Mouse (Mus musculus): ENCODE results near the gene Chchd6. TPM values are rescaled to one million over a fixed set of nuclear protein-coding genes. Genes with fewer than 3 reads are reported as not detected.

Gene Chchd6
- polyA plus RNA-seq, 1 experiment, result 47.9 TPM

- Histone ChIP-seq H3K36me3 (ENCODE audit: control insufficient read depth, insufficient read depth, low read length) (no peaks in the 10 kb centered on the region), H3K27me3 (ENCODE audit: control insufficient read depth, insufficient read depth, low read length) (no peaks in the 10 kb centered on the region), H3K4me3 (ENCODE audit: control insufficient read depth, insufficient read depth, low read length) (no peak overlapping the region), H3K27ac (ENCODE audit: control insufficient read depth, insufficient read depth, low read length) (no peak overlapping the region), H3K4me1 (replicated peaks; ENCODE audit: control insufficient read depth, insufficient read depth, low read length) (no peaks in the 10 kb centered on the region)
- no peak for TF ChIP-seq CTCF (IDR thresholded peaks at IDR 0.05; ENCODE audit: borderline replicate concordance, control insufficient read depth, extremely low read depth, insufficient read depth, low read length, poor library complexity)
- no peak for TF ChIP-seq POLR2A (IDR thresholded peaks at IDR 0.05; ENCODE audit: control insufficient read depth, extremely low read depth, insufficient read depth, low read length, poor library complexity)
- no peak for DNase-seq
Observed at GRCm38 (mm10) chr6:89430749-89431148, 164.7 kb downstream of the Chchd6 start.

GRCm38 (mm10) chr6:89428661-89429375 is 166.6 kb downstream of the Chchd6 start:
- no peak overlapping the region for H3K27ac ChIP-seq (ENCODE audit: control insufficient read depth, insufficient read depth, low read length)
- H3K4me3 ChIP-seq (ENCODE audit: control insufficient read depth, insufficient read depth, low read length), result no peak overlapping the region
- H3K4me1 ChIP-seq (replicated peaks; ENCODE audit: control insufficient read depth, insufficient read depth, low read length), result no peaks in the 10 kb centered on the region
- no peak for TF ChIP-seq CTCF (IDR thresholded peaks at IDR 0.05; ENCODE audit: borderline replicate concordance, control insufficient read depth, extremely low read depth, insufficient read depth, low read length, poor library complexity)
- no peak for TF ChIP-seq POLR2A (IDR thresholded peaks at IDR 0.05; ENCODE audit: control insufficient read depth, extremely low read depth, insufficient read depth, low read length, poor library complexity)
- no peaks in the 10 kb centered on the region for H3K27me3 ChIP-seq (ENCODE audit: control insufficient read depth, insufficient read depth, low read length)
- 92% methylated on average over 2 of the region's 2 CpGs for WGBS
- DNase-seq, result no peak
- no peaks in the 10 kb centered on the region for H3K36me3 ChIP-seq (ENCODE audit: control insufficient read depth, insufficient read depth, low read length)

- DNase-seq, result no peak
- Histone ChIP-seq H3K4me1 (replicated peaks; ENCODE audit: control insufficient read depth, insufficient read depth, low read length) (peaks cover 11% of the 10 kb centered on the region), H3K27ac (ENCODE audit: control insufficient read depth, insufficient read depth, low read length) (no peak overlapping the region), H3K4me3 (ENCODE audit: control insufficient read depth, insufficient read depth, low read length) (no peak overlapping the region), H3K36me3 (ENCODE audit: control insufficient read depth, insufficient read depth, low read length) (no peaks in the 10 kb centered on the region), H3K27me3 (ENCODE audit: control insufficient read depth, insufficient read depth, low read length) (no peaks in the 10 kb centered on the region)
- TF ChIP-seq POLR2A (IDR thresholded peaks at IDR 0.05; ENCODE audit: control insufficient read depth, extremely low read depth, insufficient read depth, low read length, poor library complexity) (no peak), CTCF (IDR thresholded peaks at IDR 0.05; ENCODE audit: borderline replicate concordance, control insufficient read depth, extremely low read depth, insufficient read depth, low read length, poor library complexity) (no peak)
- 92% methylated on average over 1 of the region's 1 CpGs for WGBS
Observed at GRCm38 (mm10) chr6:89424461-89424860, 171.0 kb downstream of the Chchd6 start.

- TF ChIP-seq POLR2A (IDR thresholded peaks at IDR 0.05; ENCODE audit: control insufficient read depth, extremely low read depth, insufficient read depth, low read length, poor library complexity), result no peak
- no peak for TF ChIP-seq CTCF (IDR thresholded peaks at IDR 0.05; ENCODE audit: borderline replicate concordance, control insufficient read depth, extremely low read depth, insufficient read depth, low read length, poor library complexity)
- H3K4me3 ChIP-seq (ENCODE audit: control insufficient read depth, insufficient read depth, low read length), result no peak overlapping the region
- no peak for DNase-seq
- H3K27me3 ChIP-seq (ENCODE audit: control insufficient read depth, insufficient read depth, low read length), result no peaks in the 10 kb centered on the region
- whole genome bisulfite sequencing, result 89% methylated on average over 3 of the region's 3 CpGs
- H3K4me1 ChIP-seq (replicated peaks; ENCODE audit: control insufficient read depth, insufficient read depth, low read length), result peaks cover 11% of the 10 kb centered on the region
- H3K36me3 ChIP-seq (ENCODE audit: control insufficient read depth, insufficient read depth, low read length), result no peaks in the 10 kb centered on the region
- no peak overlapping the region for H3K27ac ChIP-seq (ENCODE audit: control insufficient read depth, insufficient read depth, low read length)
Observed at GRCm38 (mm10) chr6:89422621-89423020, 172.8 kb downstream of the Chchd6 start.

GRCm38 (mm10) chr6:89421922-89422321 is 173.5 kb downstream of the Chchd6 start:
- 11% methylated on average over 3 of the region's 3 CpGs for WGBS
- no peak overlapping the region for H3K27ac ChIP-seq (ENCODE audit: control insufficient read depth, insufficient read depth, low read length)
- TF ChIP-seq CTCF (IDR thresholded peaks at IDR 0.05; ENCODE audit: borderline replicate concordance, control insufficient read depth, extremely low read depth, insufficient read depth, low read length, poor library complexity), result no peak
- no peak for TF ChIP-seq POLR2A (IDR thresholded peaks at IDR 0.05; ENCODE audit: control insufficient read depth, extremely low read depth, insufficient read depth, low read length, poor library complexity)
- no peak overlapping the region for H3K4me3 ChIP-seq (ENCODE audit: control insufficient read depth, insufficient read depth, low read length)
- no peaks in the 10 kb centered on the region for H3K27me3 ChIP-seq (ENCODE audit: control insufficient read depth, insufficient read depth, low read length)
- H3K4me1 ChIP-seq (replicated peaks; ENCODE audit: control insufficient read depth, insufficient read depth, low read length), result peaks cover 11% of the 10 kb centered on the region
- no peak for DNase-seq
- no peaks in the 10 kb centered on the region for H3K36me3 ChIP-seq (ENCODE audit: control insufficient read depth, insufficient read depth, low read length)

GRCm38 (mm10) chr6:89421503-89421902 is 173.9 kb downstream of the Chchd6 start:
- H3K27ac ChIP-seq (ENCODE audit: control insufficient read depth, insufficient read depth, low read length), result no peak overlapping the region
- DNase-seq, result peak; percentile 18

More at GRCm38 (mm10) chr6:89421503-89421902, 173.9 kb downstream of the Chchd6 start:
- Histone ChIP-seq H3K4me1 (replicated peaks; ENCODE audit: control insufficient read depth, insufficient read depth, low read length) (peaks cover 11% of the 10 kb centered on the region), H3K36me3 (ENCODE audit: control insufficient read depth, insufficient read depth, low read length) (no peaks in the 10 kb centered on the region), H3K27me3 (ENCODE audit: control insufficient read depth, insufficient read depth, low read length) (no peaks in the 10 kb centered on the region), H3K4me3 (ENCODE audit: control insufficient read depth, insufficient read depth, low read length) (no peak overlapping the region)
- 15% methylated on average over 6 of the region's 6 CpGs for WGBS
- TF ChIP-seq POLR2A (IDR thresholded peaks at IDR 0.05; ENCODE audit: control insufficient read depth, extremely low read depth, insufficient read depth, low read length, poor library complexity) (no peak), CTCF (IDR thresholded peaks at IDR 0.05; ENCODE audit: borderline replicate concordance, control insufficient read depth, extremely low read depth, insufficient read depth, low read length, poor library complexity) (no peak)
